Mouse (Mus musculus): ENCODE measurements around the gene Zbtb46. TPM values are rescaled to one million over a fixed set of nuclear protein-coding genes. Genes with fewer than 3 reads are reported as not detected.
A peak's percentile ranks its signal among the peaks of the same experiment; 100 is the strongest.

Gene Zbtb46
- total RNA-seq, 2 experiments from 2014 or later: 4.9 to 6.7 TPM

DNA sequence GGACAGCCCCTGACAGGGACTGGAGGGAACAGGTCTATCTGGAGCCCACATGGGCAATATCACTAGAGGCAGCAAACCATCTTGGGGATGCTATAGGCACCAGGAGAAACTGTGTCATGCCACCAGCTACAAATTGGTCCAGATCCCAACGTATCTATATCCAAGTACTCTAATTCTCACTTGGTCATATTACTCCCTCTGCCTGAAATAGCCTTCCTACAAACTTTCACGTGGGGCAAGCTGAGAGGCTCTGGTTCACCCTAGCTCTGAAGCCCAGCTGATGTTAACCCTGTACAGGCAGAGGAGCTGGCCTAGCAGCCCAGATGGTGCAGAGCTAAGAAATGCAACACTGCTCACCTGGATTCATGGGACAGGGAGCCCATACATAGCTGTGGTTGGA, 67.7 kb downstream of the Zbtb46 start:
- peak; percentile 59 for DNase-seq
- Histone ChIP-seq H3K27ac (peak overlapping the region; percentile 81), H3K4me3 (peak overlapping the region; percentile 61)
- intact Hi-C loops (cut with DNase I): loop anchor here (5.0 kb wide), 2 partner anchors 66 to 186 kb away; partner anchors contain the start of gene Zbtb46
- no peak for TF ChIP-seq CTCF (IDR thresholded peaks at IDR 0.05)

DNA sequence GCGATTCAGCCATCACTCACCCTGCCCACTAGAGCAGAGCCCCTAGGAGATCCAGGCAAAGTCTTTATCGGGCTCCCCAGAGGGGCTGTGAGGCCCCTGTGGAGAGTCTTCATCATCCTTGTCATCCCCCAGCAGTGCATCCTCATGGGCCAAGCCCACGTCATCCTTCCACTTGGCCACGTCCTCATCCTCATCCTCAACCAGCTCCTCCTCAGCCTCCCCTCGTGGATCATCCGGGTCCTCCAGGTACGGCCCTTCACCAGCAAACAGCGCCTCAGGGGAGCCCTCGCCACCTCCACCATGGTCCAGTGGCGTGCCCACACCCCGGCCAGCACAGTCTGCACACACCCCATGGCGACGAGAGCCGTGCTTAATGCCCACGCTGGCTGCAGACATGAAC, 68.2 kb downstream of the Zbtb46 start:
- intact Hi-C loops (cut with DNase I): loop anchor here (5.0 kb wide), 2 partner anchors 66 to 186 kb away; partner anchors contain the start of gene Zbtb46
- TF ChIP-seq CTCF (IDR thresholded peaks at IDR 0.05): no peak
- peak; percentile 42 for DNase-seq
- Histone ChIP-seq H3K27ac (peak overlapping the region; percentile 76), H3K4me3 (no peak overlapping the region)

GRCm38 (mm10) chr2:181390136-181390870, 68.9 kb downstream of the Zbtb46 start:
- no peak for DNase-seq
- H3K4me3 ChIP-seq: no peak overlapping the region
- no peak for TF ChIP-seq CTCF (IDR thresholded peaks at IDR 0.05)
- intact Hi-C loops (cut with DNase I): loop anchor here (5.0 kb wide), 2 partner anchors 67 to 187 kb away; partner anchors contain the start of gene Zbtb46
- H3K27ac ChIP-seq: peak overlapping the region; percentile 76

DNA sequence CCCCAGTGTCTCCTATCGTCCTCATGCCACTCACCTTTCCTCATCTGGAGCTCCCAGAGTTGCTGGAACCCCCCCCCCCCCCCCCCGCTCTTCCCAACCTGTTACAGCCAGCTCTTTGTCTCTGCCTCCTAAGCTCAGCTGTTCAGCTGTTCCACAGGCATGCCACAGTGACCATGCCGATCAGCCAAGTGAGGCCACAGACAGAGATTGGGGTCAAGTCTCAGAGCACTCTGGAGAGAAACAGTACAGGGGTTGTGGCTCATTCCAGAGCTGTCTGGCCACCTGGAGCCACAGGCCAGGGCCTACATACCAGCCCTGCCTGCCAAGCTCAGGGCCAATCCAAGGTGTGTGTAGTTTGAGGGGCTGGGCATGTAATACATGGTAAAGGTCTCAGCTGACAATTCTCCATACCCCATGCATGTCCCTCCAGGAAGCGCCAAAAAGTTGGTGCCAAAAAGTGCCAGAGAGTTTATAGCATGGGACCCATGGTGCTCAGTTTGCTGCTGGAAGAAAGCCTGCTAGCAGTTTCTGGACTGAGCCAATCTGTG, 72.5 kb downstream of the Zbtb46 start:
- H3K27ac ChIP-seq: peak overlapping the region; percentile 46
- no peak for DNase-seq
- intact Hi-C loops (cut with DNase I): no loop called here
- TF ChIP-seq CTCF (IDR thresholded peaks at IDR 0.05): no peak
- H3K4me3 ChIP-seq: no peak overlapping the region

DNA sequence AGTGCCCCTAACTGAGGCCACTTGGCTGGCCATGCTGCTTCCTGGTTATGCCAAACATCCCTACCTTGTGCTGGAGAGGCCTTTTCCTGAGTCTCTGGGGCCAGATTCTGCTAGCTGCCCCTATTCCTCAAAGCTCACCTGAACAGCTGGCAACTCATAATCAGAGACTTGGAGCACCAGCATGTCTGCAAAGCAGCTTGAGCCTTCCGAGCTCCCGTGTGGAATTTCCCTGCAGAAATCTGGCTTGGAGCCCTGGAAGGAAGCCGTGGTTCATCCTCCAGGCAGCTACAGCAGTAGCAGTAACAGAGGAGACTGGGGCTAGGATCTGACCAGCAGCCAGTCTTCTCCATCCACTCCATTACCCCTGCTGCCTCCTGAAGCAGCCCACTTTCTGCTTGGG, 73.3 kb downstream of the Zbtb46 start:
- peak; percentile 84 for DNase-seq
- no peak for TF ChIP-seq CTCF (IDR thresholded peaks at IDR 0.05)
- H3K4me3 ChIP-seq: no peak overlapping the region
- intact Hi-C loops (cut with DNase I): no loop called here
- H3K27ac ChIP-seq: peak overlapping the region; percentile 46

DNA sequence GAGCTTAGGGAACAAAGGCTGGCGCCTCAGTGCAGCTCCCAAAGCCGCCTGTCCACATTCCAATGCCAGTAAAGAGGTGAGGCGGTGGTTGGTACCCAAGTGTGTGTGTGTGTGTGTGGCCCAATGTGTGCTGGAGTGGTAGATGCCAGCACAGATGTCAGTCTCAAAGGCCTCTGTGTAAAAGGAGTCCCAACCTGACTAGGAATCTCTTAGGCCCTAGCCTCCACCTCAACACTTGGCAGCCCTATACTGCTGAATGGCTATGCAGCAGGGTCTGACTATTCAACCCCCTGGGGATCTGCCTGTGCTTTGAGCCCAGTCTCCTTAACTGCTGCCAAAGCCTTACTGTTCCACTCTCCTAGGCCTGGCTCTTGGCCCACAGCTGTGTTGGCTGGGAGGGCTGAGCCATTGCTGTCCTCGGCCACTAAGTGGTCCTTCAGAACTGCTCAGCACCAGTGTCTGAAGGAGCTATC, 74.3 kb downstream of the Zbtb46 start:
- TF ChIP-seq CTCF (IDR thresholded peaks at IDR 0.05): no peak
- Histone ChIP-seq H3K4me3 (no peak overlapping the region), H3K27ac (peak overlapping the region; percentile 46)
- intact Hi-C loops (cut with DNase I): no loop called here
- peak; percentile 87 for DNase-seq

DNA sequence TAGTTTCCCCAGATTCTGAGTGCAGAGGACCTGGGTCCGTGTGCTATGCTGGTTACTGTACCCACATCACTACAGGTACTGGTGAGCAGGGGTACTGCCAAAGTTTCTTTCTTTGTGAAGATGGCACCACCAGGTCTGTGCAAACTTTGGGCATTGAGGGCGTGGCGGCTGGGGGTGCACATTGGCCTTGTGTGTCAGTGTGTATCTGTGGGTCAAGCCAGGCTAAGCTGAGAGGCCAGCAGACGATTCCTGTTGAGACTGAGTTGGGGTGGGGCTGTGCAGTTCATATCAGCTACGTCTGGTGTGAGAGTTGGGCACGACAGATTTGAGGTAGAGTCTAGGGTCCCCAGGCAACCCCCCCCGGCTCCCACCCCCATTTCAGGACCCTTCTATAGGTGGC, 74.8 kb downstream of the Zbtb46 start:
- TF ChIP-seq CTCF (IDR thresholded peaks at IDR 0.05): no peak
- no peak for DNase-seq
- Histone ChIP-seq H3K4me3 (no peak overlapping the region), H3K27ac (no peak overlapping the region)
- intact Hi-C loops (cut with DNase I): no loop called here

- no peak overlapping the region for H3K4me3 ChIP-seq
- no peak for TF ChIP-seq CTCF (IDR thresholded peaks at IDR 0.05)
- intact Hi-C loops (cut with DNase I): no loop called here
- no peak overlapping the region for H3K27ac ChIP-seq
- no peak for DNase-seq
These were observed 77.5 kb downstream of the Zbtb46 start for GRCm38 (mm10) chr2:181381631-181382306.

DNA sequence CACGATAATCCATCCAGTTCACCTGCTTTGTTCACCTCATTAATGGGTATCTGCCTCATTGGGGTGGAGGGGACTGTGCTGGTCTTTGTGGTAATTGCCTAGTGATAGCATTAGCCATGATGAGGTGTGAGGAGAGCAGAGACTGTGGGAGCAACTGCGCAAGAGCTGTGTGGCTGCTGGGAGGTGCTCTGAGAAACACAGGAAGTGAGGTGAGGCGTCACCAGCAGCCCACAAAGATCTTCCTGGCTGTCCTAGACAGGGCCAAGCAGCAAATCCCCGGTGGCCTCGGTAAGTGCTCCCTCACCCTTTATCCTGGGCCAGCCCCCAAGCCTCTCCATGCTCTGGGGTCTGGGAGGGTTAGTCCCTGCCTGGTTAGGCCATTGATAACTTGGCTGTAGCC, 78.1 kb downstream of the Zbtb46 start:
- Histone ChIP-seq H3K27ac (no peak overlapping the region), H3K4me3 (no peak overlapping the region)
- no peak for DNase-seq
- intact Hi-C loops (cut with DNase I): no loop called here
- no peak for TF ChIP-seq CTCF (IDR thresholded peaks at IDR 0.05)

- no peak for TF ChIP-seq CTCF (IDR thresholded peaks at IDR 0.05)
- Histone ChIP-seq H3K27ac (no peak overlapping the region), H3K4me3 (no peak overlapping the region)
- intact Hi-C loops (cut with DNase I): no loop called here
- no peak for DNase-seq
These were observed 79.0 kb downstream of the Zbtb46 start for GRCm38 (mm10) chr2:181380251-181380650.

DNA sequence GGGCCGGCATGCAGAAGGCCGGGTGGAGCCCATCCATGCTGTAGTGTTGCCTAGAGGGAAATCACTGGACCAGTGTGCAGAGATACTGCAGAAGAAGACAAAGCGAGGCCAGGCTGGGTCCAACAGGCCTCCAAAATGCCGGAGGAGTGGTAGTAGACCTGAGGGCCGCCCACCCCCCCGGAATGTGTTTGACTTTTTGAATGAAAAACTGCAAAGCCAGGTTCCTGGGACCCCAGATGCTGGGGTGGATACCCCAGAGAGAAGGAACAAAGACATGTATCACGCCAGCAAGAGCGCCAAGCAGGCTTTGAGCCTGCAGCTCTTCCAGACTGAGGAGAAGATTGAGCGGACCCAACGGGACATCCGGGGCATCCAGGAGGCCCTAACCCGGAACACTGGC, 79.4 kb downstream of the Zbtb46 start, which contains the start of gene Lime1:
Gene Lime1, plus strand, starts transcription at position 301 of the 400 bp plus-strand sequence.
- Histone ChIP-seq H3K27ac (no peak within 1 kb of the TSS), H3K4me3 (no peak within 1 kb of the TSS)
- intact Hi-C loops (cut with DNase I): no loop called here
- no peak for DNase-seq
- no peak for TF ChIP-seq CTCF (IDR thresholded peaks at IDR 0.05)

GRCm38 (mm10) chr2:181378701-181379100, 80.5 kb downstream of the Zbtb46 start:
- no peak for TF ChIP-seq CTCF (IDR thresholded peaks at IDR 0.05)
- DNase-seq: no peak
- H3K4me3 ChIP-seq: no peak overlapping the region
- intact Hi-C loops (cut with DNase I): no loop called here
- H3K27ac ChIP-seq: no peak overlapping the region

GRCm38 (mm10) chr2:181377230-181377629, 82.0 kb downstream of the Zbtb46 start:
- Histone ChIP-seq H3K27ac (no peak overlapping the region), H3K4me3 (no peak overlapping the region)
- no peak for TF ChIP-seq CTCF (IDR thresholded peaks at IDR 0.05)
- no peak for DNase-seq
- intact Hi-C loops (cut with DNase I): no loop called here

All from gastrocnemius, adult 2 months (tissue).